Mouse (Mus musculus): ENCODE data around the gene S1pr3. TPM values are rescaled to one million over a fixed set of nuclear protein-coding genes. Genes with fewer than 3 reads are reported as not detected.

S1pr3 gene
- total RNA-seq (2021) = 10 to 100 TPM; 25.6 to 31.5 TPM

DNA sequence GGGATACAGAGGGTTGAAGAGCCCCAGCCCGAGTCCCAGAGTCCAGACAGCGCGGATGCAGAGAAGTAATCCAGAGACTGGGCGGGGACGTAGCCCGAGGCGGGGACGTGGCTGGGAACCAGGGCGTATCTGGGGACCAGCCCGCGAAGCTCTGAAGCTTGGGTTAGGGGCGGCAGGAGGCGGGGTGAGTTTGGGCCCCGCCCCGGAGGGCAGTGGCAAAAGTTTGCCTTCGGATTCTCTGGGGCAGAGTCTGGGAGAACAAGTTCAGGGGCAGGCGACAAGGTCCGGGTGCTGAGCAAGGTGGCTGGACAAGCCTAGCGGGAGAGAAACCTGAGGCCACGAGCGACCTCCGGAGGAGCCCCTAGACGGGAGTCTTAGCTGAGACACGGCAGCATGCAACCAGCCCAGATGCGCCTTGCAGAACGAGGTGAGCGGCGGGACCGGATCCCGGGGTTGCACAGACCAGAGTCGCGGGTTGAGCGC, at the start of gene S1pr3:
Gene S1pr3, plus strand, starts transcription at position 121 of the 483 bp plus-strand sequence.
- intact Hi-C loops (cut with DNase I) = no loop called here

GRCm38 (mm10) chr13:51360441-51360962, 47.9 kb upstream of the S1pr3 start:
- intact Hi-C loops (cut with DNase I) = no loop called here
- no peak for DNase-seq

More for the DNA sequence above, at the start of gene S1pr3:
- DNase-seq = peak; percentile 75 to 77

DNA sequence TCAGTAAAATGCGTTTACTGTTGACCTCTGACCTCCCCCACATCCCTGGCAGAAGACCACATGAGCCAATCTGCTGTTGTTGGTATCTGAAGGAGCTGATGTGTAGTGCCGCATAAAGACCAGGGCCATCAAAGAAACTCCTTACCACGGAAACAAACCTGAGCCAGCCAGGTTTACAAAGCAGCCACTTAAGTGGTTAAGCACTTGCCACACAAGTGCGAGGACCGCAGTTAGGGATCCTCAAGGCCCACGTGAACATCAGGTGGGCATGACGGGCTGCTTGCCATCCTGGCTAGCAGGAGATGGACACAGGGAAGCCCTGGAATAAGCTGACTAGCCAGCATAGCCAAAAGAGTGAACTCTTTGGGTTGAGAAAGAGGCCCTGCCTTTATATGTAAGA, 45.0 kb upstream of the S1pr3 start:
- DNase-seq = no peak
- intact Hi-C loops (cut with DNase I) = no loop called here

- DNase-seq = no peak
- intact Hi-C loops (cut with DNase I) = no loop called here
Observed at GRCm38 (mm10) chr13:51363985-51364384, 44.5 kb upstream of the S1pr3 start.

- intact Hi-C loops (cut with DNase I) = no loop called here
- no peak for DNase-seq
Observed at GRCm38 (mm10) chr13:51365191-51365590, 43.2 kb upstream of the S1pr3 start.

- intact Hi-C loops (cut with DNase I) = no loop called here
- no peak for DNase-seq
Observed at GRCm38 (mm10) chr13:51368346-51368745, 40.1 kb upstream of the S1pr3 start.

DNA sequence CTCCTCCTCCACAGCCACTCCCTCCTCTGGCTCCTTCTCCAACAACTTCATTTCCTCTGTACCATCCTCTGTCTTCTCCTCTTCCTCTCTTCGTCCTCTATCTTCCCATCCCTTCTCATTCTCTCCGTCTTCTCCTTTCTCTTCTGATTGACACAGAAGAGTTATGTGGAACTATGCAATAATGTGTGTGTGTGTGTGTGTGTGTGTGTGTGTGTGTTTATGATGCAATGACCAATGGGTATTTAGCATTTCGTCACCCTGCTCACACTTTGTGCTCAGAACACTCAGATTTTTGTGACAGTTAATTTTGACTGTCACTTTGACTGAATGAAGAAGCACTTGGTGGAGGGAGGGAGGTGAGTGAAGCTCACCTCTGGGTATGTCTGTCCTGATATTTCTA, 39.1 kb upstream of the S1pr3 start:
- intact Hi-C loops (cut with DNase I) = no loop called here
- no peak for DNase-seq

GRCm38 (mm10) chr13:51373086-51373485, 35.4 kb upstream of the S1pr3 start:
- no peak for DNase-seq
- intact Hi-C loops (cut with DNase I) = no loop called here

- intact Hi-C loops (cut with DNase I) = no loop called here
- peak; percentile 21 to 45 for DNase-seq
Observed at GRCm38 (mm10) chr13:51374026-51374807, 34.2 kb upstream of the S1pr3 start.

GRCm38 (mm10) chr13:51378126-51378525, 30.3 kb upstream of the S1pr3 start:
- peak in 1 of 2 experiments; percentile 10 for DNase-seq

GRCm38 (mm10) chr13:51379596-51379995, 28.8 kb upstream of the S1pr3 start:
- DNase-seq = peak in 1 of 2 experiments; percentile 31
- intact Hi-C loops (cut with DNase I) = no loop called here

More at GRCm38 (mm10) chr13:51378126-51378525, 30.3 kb upstream of the S1pr3 start:
- intact Hi-C loops (cut with DNase I) = no loop called here

- no peak for DNase-seq
- intact Hi-C loops (cut with DNase I) = no loop called here
Observed at GRCm38 (mm10) chr13:51381498-51381897, 26.9 kb upstream of the S1pr3 start.

DNA sequence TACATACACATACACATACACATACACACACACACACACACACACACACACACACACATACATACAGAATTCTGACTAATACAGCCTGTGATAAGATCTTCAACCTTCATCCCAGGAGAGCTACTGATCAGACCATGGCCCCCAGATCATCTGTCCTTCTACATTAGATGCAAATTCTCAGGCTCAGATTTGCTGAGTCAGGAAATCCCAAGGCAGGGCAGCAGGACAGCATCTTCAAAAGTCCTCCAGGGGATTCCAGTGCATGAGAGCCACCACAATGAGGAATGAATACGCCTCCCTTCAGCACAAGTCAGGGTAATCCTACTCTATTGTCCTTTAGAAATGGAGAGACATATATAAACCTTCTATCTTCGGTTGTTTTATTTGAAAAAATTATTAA, 23.5 kb upstream of the S1pr3 start:
- intact Hi-C loops (cut with DNase I) = no loop called here
- DNase-seq = no peak

- intact Hi-C loops (cut with DNase I) = no loop called here
- DNase-seq = no peak
Observed at GRCm38 (mm10) chr13:51387908-51388307, 20.5 kb upstream of the S1pr3 start.

DNA sequence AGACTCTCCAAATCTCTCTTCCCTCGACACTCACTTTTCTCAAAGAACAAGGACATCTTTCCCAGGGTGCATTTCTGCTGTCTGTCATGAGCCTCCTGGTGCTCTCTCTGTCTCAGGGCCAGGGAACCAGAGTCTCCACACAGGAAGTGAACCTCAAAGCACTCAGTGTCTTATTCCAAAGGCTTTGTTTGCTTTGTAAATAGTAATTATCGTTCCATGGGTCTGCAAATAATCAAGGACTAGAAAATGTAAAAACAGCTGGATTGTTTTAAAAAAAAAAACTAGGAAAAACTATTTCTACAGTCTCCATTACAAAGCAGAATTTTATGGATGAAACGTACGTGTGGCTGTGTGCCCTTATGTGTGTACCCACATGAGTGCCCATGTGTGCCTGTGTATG, 18.0 kb upstream of the S1pr3 start:
- DNase-seq = no peak
- intact Hi-C loops (cut with DNase I) = no loop called here

DNA sequence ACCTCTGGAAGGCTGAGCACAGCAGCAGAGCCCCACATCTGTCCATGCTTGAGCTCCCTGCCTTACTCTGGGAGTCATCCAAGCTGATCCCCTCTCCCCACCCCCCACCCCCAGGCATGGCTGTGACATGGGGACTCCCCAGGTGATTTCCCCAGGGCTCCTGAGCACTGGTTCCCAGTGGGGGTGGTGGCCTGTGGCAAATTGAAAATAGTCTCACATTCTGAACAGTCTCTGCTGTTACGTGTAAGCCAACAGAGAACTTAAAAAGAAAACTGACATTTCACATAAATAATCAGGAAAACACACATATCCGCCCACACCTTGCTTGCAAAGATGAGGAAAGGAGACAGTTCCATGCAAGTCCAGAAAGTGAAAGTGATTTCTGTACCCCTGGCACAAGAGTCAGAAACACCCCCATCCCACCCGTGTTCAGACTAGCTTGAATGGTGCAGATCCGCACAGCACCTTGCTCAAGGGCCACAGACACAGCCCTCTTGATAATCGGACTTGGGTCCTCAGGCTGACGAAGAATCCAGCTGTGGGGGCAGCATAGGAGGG, 17.0 kb upstream of the S1pr3 start:
- DNase-seq = no peak
- intact Hi-C loops (cut with DNase I) = no loop called here

DNA sequence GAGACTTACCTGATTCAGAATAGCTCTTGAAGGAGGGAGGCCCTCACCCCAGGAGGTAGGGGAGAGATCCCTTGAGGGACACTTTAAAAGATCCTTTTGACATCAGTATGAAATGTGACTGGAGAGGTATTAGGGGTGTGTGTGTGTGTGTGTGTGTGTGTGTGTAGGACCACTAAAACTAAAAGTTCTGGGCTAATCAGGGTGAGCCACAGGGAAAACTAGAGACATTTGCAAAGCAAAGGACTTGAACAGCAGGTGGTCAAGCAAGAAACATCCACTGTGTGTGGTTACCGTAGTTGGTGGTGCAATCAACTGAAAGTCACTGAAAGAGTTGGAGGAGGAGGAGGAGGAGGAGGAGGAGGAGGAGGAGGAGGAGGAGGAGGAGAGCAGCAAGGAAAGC, 16.2 kb upstream of the S1pr3 start:
- DNase-seq = no peak
- intact Hi-C loops (cut with DNase I) = no loop called here

DNA sequence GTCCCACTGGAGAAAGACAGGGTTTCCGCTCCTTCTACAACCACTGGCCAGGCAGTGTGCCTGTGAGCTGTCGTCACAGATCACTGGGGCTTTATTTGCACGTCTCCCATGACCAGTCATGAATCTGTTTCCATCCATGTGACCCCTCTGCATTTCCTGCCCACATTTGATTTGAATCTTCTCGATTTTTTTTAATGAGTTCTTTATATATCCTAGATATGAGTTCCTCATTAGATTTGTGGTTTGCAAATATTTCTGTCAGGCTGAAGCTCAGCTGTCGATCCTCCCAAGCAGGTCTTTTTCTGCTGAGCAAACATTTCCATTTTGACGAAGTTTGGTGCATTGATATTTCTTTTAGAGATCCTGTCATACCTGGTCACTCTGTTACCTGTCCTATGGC, 10.6 kb upstream of the S1pr3 start:
- intact Hi-C loops (cut with DNase I) = no loop called here

DNA sequence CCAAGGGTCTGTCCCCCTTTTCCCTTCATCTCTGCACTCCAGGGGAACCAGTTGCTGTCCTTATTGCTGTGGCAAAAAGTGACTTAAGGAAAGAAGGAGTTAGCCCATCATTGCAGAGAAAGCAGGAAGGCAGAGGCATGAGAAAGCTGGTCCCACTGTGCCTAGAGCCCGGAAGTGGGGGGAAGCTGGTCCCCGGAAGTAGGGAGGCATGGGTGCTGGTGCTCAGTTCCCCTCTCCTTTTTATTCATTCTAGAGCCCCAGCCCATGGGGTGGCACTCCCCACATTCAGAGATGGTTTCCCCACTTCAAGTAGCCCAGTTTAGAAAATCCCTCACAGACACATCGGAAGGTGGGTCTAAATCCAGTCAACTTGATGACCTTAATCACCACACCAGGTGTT, 8.9 kb upstream of the S1pr3 start:
- no peak for DNase-seq
- intact Hi-C loops (cut with DNase I) = no loop called here

More for the DNA sequence above, 10.6 kb upstream of the S1pr3 start:
- no peak for DNase-seq

DNA sequence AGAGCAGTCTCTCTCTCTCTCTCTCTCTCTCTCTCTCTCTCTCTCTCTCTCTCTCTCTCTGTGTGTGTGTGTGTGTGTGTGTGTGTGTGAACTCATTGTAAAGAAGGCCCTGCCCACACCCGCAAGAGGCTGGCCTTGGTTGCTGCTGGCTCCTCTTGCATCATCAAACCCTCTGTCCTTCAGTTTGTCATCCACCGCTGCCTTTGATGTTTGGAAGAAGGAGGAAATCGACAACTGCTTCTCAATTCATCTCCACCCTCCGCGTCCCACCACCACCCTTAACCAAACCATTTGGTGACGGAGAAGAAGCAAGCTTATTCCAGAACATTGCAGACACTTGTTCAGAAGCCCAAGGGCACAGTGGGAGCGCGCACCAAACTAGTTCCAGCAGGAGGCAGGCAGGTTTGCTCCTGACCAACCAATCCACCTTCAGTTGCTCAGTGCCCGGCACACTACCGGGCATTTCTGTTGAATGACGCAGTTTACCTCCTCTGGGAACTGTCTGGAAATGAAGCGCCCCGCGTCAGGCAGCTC, 8.2 kb upstream of the S1pr3 start:
- DNase-seq = no peak
- intact Hi-C loops (cut with DNase I) = no loop called here

GRCm38 (mm10) chr13:51400736-51401501, 7.5 kb upstream of the S1pr3 start:
- intact Hi-C loops (cut with DNase I) = no loop called here
- no peak for DNase-seq

Measured in heart, postnatal 10 days (tissue).